Mouse (Mus musculus) T-helper 1 cell (primary cell): ENCODE data around the gene Gm5724.

ENCODE experiments used
- in situ Hi-C: fragments of 300-600 bp; cut with MboI, MseI; formaldehyde crosslinking; loops from one replicate; pipeline ENCODE4 v1.15.1; 2025; ENCODE audit warnings: high pct_unique_total_duplicates

Gene Gm5724

GRCm38 (mm10) chr6:141773710-141774109 is at the start of gene Gm5724:
Gm5724 (minus strand) TSS chr6:141773810.
- in situ Hi-C loops = no loop called here

- in situ Hi-C loops = no loop called here
Measured at GRCm38 (mm10) chr6:141797837-141798236, 24.2 kb upstream of the Gm5724 start.

GRCm38 (mm10) chr6:141774476-141774875 is 866 bp upstream of the Gm5724 start:
- in situ Hi-C loops = no loop called here

GRCm38 (mm10) chr6:141691246-141691645 is 82.4 kb downstream of the Gm5724 start:
- in situ Hi-C loops = no loop called here

- in situ Hi-C loops = no loop called here
Measured at GRCm38 (mm10) chr6:141687008-141687407, 86.6 kb downstream of the Gm5724 start.
